Mouse (Mus musculus) v-Abl transformed pro-B cells (cell line): ENCODE measurements at regions not wholly inside any gene's neighbourhood (a gene's known extent, or its start where the extent isn't known, plus 50 kb on each side); places are given as distances from the start of the nearest gene placed in this dataset.

ENCODE experiments used
- in situ Hi-C, 2 experiments: fragments of 400-800 bp; cut with MboI; formaldehyde crosslinking; loops; one replicate each; pipeline ENCODE4 v1.15.1; 2025; ENCODE audit not compliant: unreplicated experiment in 2 of 2

GRCm38 (mm10) chr2:174848981-174849681 is 88.7 kb downstream of the Edn3 start:
- in situ Hi-C loops: no loop called here

- in situ Hi-C loops: no loop called here
These were observed 90.4 kb downstream of the Edn3 start for GRCm38 (mm10) chr2:174850860-174851259.

GRCm38 (mm10) chr2:174851525-174852330 is 91.3 kb downstream of the Edn3 start:
- in situ Hi-C loops: no loop called here

DNA sequence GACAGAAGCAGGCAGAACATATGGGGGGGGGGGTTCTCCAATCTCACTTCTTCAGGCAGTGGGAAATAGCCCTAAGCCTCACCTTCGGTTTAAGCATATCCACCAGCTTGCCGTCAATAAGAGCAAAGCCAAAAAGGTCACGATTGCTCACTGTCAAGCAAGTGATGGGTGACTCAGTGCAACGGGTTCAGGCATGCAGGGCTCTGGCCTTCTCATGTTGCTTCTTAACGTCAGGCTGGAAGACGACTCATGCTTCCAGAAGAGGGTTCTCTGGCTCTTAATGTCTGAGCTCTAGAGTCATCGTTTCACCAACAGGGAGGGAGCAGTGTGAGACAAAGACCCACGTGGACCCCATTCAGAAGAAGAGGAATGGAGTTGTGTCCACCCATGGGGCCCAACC is 93.4 kb downstream of the Edn3 start:
- in situ Hi-C loops: no loop called here

- in situ Hi-C loops: no loop called here
These were observed 95.1 kb downstream of the Edn3 start for GRCm38 (mm10) chr2:174855548-174855947.

- in situ Hi-C loops: no loop called here
These were observed 95.7 kb downstream of the Edn3 start for GRCm38 (mm10) chr2:174856135-174856534.

DNA sequence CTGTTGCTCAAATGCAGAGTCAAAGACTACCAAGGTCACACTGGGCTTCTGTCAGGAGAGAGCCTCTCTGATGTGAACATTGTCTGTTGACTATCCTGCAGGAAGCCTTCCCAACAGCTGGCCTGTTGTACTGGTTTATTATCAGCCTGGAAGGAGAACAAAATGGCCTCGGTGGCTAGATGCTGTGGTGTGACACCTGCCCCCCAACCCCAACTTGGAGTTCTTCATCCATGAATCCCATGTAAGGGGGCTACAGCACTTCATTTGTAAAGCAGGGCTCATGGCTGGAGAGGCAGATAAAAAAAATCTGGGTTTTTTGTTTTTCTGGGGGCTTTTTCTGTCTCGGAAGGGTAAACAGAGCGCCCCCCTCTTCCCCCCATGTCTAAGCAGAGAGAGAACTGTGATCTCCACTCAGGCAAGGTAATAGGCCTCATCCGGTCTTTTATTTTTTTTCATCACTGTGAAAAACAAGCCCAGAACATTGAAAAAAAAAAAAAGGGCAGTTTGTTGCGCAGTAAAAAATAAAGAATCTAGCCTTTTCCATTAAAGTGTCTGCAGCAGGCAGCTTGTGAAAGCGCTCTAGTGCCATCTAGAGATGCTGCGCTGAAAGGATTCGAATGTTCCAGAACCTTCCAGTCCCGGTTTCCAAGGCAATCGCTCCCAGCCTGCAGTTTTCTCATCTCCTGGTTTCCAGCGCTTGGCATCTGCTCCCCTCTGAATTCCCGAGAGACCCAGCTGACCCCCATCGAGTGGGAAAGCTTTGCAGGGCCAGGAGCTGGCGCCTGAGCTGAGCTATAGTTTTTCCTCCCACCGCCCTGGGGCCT is 97.8 kb downstream of the Edn3 start:
- in situ Hi-C loops: no loop called here

DNA sequence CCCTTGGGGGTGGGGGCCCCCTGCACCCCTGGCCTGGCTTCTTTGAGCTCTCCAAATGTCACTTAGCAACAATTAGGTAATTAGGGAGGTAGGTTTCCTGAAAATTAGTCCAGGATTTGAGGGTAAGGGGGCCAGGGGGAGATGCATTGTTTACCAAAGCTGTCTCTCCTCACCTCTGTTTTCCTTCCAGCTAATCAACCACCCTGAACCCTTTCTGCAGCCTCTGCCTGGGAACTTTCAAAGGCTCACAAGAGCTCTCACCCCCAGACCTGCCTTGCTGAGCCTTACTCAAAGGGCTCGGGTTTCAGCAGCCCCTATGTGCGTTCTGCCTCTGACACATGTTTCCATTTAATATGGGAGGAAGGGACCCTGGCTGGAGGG is 98.4 kb downstream of the Edn3 start:
- in situ Hi-C loops: no loop called here

GRCm38 (mm10) chr2:174859533-174859932 is 99.1 kb downstream of the Edn3 start:
- in situ Hi-C loops: no loop called here

DNA sequence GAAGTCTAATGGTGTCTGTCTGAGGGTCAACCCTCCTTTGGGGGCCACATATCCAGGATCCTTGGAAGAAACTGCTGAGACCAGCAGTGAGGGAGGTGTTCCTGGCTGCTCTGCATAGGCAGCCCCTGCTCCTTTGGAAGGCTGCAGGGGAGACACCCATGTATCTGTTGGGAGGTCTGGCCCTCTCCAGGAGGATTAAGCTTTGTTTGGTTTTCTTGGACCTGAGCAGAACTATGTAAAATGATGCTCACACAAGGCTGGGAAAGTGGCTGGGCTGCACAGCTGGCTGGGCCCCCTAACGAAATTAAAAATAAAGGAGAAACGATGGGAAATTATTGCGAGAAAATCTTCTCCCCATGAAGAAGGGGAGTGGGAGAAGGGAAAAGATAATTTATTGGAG is 104.2 kb downstream of the Edn3 start:
- in situ Hi-C loops: no loop called here

- in situ Hi-C loops: no loop called here
These were observed 106.1 kb downstream of the Edn3 start for GRCm38 (mm10) chr2:174866546-174866945.

DNA sequence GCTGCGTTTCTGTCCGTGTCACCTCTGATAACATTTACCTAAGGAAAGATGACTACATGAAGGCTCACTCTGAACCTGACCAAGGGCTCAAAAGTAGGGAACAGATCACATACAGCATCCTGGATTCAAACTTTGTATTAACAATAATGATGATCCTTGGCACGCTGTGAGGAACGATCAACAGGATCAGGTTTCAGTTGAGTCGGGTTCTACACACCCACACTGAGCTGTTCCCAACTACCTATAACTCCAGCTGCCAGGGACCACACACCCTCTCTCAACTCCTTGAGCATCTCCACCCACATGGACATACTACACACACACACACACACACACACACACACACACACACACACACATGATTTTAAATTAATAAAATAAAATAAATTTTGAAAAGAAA is 107.0 kb downstream of the Edn3 start:
- in situ Hi-C loops: no loop called here

DNA sequence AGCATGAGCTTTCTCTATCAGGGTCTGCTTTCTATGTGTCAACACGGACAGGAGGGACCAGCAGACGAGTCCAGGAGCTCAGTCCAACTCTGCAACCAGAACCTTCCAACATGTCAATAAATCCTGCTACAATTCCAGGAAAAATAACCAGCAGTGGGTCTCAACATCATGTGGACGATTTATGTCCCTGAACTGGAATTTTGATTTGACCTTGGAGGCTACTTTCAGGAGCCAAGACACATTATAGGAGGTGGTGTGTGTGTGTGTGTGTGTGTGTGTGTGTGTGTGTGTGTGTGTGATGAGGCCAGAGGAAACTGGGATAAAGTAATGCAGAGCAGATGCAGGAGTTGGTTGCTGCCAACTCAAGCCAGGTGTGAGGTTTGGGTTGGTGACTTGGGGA is 107.8 kb downstream of the Edn3 start:
- in situ Hi-C loops: no loop called here

DNA sequence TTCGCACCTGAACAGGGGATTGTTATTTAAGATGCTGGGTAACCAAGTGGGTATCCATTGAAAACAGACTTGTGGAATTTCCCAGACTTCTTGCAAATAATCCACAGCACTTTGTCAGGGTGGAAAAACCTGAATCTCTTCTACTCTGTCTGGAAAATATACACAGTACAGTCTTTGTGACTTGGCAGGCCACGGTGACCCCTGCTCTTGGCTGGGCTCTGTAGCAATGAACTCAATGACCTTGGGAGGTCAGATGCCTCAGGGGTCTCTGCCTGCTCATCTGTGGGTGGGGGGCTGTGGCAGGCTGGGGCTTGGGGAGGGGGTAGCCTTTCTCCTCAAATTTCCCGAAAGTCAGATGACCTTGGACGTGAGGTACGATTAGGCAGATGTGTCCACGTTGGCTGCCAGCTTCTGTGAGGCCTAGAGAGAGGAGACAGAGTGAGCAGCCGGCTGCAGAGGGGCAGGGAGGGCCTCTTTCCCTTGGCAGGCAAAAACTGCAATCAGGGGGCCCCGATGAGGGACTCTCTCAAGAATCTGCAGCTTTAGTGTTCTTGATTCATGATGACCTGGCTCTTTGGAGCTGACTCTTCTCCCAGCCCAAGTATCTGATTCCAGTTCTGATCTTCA is 108.4 kb downstream of the Edn3 start:
- in situ Hi-C loops: no loop called here

DNA sequence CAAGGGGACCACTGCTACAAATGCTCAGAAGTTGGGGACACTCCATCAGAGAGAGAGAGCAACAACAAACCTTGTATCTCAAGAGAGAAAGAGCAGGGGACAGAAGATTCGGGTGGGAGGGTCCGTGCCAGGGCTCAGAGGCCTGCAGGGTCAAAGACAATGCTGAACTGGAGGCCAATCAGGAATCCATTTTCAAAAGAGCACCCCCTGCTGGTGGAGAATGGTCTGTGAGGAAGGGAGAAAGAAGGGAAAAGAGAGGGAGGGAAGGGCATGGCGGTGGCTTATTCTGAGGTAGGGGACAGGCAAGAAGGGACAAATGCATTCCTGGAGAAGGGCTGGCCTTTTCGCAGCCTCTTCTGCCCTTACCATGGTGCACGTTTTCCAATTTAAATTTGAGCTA is 109.9 kb downstream of the Edn3 start:
- in situ Hi-C loops: no loop called here

DNA sequence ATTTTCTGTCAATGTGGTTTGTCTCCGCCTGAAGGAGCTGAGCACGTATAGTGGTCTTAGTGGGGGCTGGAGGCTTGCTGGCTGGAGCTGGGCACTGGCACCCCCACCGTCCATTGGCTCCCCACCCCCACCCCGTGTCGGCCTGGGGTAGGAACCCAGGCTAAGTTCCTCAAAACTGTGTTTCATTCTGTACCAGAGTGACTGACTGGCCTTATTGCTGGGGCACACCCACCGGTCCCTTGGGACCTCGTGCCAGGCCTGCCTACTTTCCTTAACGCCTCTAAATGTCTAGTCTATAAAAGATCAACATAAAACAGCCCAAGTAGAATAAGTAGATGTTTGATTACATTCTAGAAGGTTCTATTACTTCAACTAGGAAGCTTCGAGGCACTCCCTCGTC is 110.8 kb downstream of the Edn3 start:
- in situ Hi-C loops: no loop called here

DNA sequence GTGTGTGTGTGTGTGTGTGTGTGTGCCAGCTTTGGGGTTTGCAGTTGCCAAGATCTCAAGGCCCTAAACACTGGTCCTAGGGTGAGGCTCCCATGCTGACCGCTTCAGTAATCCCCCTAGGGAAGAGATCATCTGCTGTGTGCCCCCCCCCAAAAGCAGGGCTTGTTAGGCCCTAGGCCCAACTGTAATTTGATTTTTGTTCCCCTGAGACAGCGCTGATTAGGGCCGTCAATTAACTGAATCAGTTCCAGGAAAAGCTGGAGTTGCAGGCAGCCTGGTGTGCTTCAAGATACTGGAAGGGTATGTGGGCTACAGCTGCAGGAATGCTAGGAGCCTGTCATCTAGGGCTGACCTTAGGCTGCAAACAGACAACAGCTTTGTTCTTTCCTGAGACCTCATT is 111.4 kb downstream of the Edn3 start:
- in situ Hi-C loops: no loop called here

DNA sequence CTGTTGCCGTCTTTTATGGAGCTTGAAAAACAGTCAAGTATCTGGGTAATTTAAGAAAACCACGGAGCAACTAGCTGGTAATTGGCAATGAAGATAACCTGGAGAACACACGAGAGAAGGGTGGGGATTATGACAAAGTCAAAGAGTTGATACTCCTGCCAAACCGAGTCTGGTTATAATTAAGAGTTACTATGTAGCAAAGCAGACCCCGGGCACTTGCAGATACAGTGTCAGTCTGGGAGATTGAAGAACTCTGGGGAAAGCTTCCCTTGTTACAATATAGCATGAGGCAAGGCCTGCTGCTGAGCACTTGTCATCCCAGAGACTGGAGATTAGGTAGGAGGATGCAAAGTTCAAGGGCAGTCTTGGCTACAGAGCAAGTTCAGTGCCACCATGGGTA is 116.5 kb downstream of the Edn3 start:
- in situ Hi-C loops: no loop called here

GRCm38 (mm10) chr2:174878979-174879378 is 118.6 kb downstream of the Edn3 start:
- in situ Hi-C loops: no loop called here

DNA sequence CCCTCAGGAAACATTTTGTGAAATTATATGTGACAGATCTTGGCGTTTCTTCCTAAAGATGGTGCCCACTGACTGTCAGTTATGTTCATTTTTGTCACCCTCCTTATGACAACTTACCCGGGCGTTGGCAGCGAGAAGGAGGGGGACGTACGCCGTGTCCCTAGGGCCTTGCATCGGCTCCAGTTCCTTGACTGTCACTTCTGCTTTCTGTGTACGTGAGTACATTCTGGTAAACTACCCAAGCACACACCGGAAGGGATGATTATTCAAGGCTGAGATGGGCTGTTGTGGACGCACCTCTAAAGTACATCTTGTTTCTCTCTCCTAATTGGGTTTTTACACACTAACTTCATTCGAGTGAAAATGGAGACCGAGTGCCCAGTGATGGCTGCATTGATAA is 120.2 kb downstream of the Edn3 start:
- in situ Hi-C loops: no loop called here
